Comparison of ENCODE assay signal across 25 mouse cellular contexts in the genomic region with DNA sequence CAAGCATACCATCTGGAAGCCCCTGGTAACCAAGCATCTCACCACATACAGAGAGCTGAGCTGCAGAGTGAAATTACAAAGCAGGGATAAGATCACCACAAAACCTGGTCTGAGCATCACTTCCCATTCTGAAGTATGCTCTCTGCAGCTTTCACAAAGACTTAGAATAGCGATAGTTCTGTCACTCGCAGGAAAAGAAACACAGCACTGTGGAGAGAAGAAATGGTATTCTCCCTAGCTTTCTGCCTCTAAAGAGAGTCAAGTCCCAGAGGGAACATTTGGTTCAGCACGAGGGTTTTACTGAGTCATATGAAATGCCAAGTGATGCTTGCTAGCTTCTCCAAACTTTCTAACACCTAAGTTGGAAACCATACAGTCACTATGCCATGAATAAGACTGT. TPM values are rescaled to one million over a fixed set of nuclear protein-coding genes. Genes with fewer than 3 reads are reported as not detected.
"Had no signal": no experiment of that assay in that cellular context is flagged by ENCODE, and none has a peak within 500 bp of the region (broad histone marks: within the 10 kb centered on the region; RNA-seq: fewer than 3 reads in every experiment).

No protein-coding gene starts in this region.

- H3K9ac ChIP-seq: heart, embryonic 13.5 days; heart, embryonic 15.5 days; hindbrain, embryonic 13.5 days; hindbrain, embryonic 15.5 days; limb, embryonic 12.5 days; liver, embryonic 13.5 days; liver, embryonic 15.5 days had no signal

- H3K9me3 ChIP-seq: heart, embryonic 13.5 days; heart, embryonic 15.5 days; hindbrain, embryonic 13.5 days; hindbrain, embryonic 15.5 days; limb, embryonic 10.5 days; limb, embryonic 12.5 days; liver, embryonic 13.5 days; liver, embryonic 15.5 days had no signal

- DNase-seq: gastrocnemius, postnatal 14 days; gastrocnemius, postnatal 36 days; heart, adult 18-20 months; heart, postnatal 14 days; heart, postnatal 36 days; kidney, adult 11 months; kidney, adult 2 months; kidney, postnatal 10 days; kidney, postnatal 36 days; layer of hippocampus, adult 9-11 months; liver; liver, embryonic 13.5 days had no signal

- H3K4me3 ChIP-seq: heart, embryonic 13.5 days; heart, embryonic 15.5 days; hindbrain, embryonic 13.5 days; hindbrain, embryonic 15.5 days; left cerebral cortex, adult 2 months; limb, embryonic 10.5 days; limb, embryonic 12.5 days; liver, embryonic 13.5 days; liver, embryonic 15.5 days had no signal

- H3K36me3 ChIP-seq: heart, embryonic 15.5 days; hindbrain, embryonic 15.5 days had no signal

- H3K27ac ChIP-seq: heart, embryonic 13.5 days; heart, embryonic 15.5 days; hindbrain, embryonic 13.5 days; hindbrain, embryonic 15.5 days; hindbrain, postnatal 0 days; left cerebral cortex, adult 2 months; limb, embryonic 10.5 days; limb, embryonic 12.5 days; liver, embryonic 13.5 days; liver, embryonic 15.5 days had no signal

- H3K4me1 ChIP-seq: heart, embryonic 13.5 days; heart, embryonic 15.5 days; hindbrain, embryonic 13.5 days; hindbrain, embryonic 15.5 days; limb, embryonic 10.5 days; limb, embryonic 12.5 days had no signal

- ATAC-seq: hindbrain, postnatal 0 days; intestine, embryonic 16.5 days had no signal

- H3K27me3 ChIP-seq: heart, embryonic 13.5 days; heart, embryonic 15.5 days; hindbrain, embryonic 13.5 days; hindbrain, embryonic 15.5 days; limb, embryonic 12.5 days; liver, embryonic 13.5 days; liver, embryonic 15.5 days had no signal

RNA-seq across cellular contexts. Expression of a gene that starts 38.6 kb away (rescaled TPM):
- total RNA-seq: gastrocnemius, adult 18-20 months; gastrocnemius, adult 8-10 months; gastrocnemius, postnatal 14 days; gastrocnemius, postnatal 36 days; heart, adult 18-20 months; heart, postnatal 36 days had no signal
- polyA plus RNA-seq: gonadal fat pad, adult 2 months had no signal
